Mouse (Mus musculus) adrenal gland, adult 2 months (tissue): ENCODE data around the gene Sdhaf4. TPM values are rescaled to one million over a fixed set of nuclear protein-coding genes. Genes with fewer than 3 reads are reported as not detected.
"Not testable (repeated sequence)": the region's sequence is repeated elsewhere in the genome, so short reads cannot be mapped to it uniquely, and the experiment has no call there.

ENCODE experiments used
- DNase-seq: peaks from one replicate; pipeline ENCODE4 v3.0.0; 2021
- long read RNA-seq: library from polyadenylated mRNA; stranded (forward); transcript quantifications from one replicate; pipeline ENCODE4 v2.0.0, GENCODE M21; 2021
- polyA plus RNA-seq: library from polyadenylated mRNA; depleted of rRNA; stranded (reverse); fragments of >200 nt; gene quantifications from 2 replicates; pipeline ENCODE4 v1.2.3, GENCODE M21; 2012; rRNA removed
- total RNA-seq, 2 experiments: library from RNA; stranded (reverse); gene quantifications; 2 replicates each; pipeline ENCODE4 v1.2.3; 2021

Gene Sdhaf4
- total RNA-seq, result 10 to 100 TPM; 46.8 to 69.4 TPM
- polyA plus RNA-seq, result 1.7 and 2.7 TPM in 2 replicates
- long read RNA-seq, transcript Sdhaf4-201 (3 exons, 683 nt), result major isoform, 49 of 93 reads
- long read RNA-seq, partial matches to known transcripts, result 0 of 93 reads
- long read RNA-seq, other reads (novel, unspliced or antisense), result 44 of 93 reads

DNA sequence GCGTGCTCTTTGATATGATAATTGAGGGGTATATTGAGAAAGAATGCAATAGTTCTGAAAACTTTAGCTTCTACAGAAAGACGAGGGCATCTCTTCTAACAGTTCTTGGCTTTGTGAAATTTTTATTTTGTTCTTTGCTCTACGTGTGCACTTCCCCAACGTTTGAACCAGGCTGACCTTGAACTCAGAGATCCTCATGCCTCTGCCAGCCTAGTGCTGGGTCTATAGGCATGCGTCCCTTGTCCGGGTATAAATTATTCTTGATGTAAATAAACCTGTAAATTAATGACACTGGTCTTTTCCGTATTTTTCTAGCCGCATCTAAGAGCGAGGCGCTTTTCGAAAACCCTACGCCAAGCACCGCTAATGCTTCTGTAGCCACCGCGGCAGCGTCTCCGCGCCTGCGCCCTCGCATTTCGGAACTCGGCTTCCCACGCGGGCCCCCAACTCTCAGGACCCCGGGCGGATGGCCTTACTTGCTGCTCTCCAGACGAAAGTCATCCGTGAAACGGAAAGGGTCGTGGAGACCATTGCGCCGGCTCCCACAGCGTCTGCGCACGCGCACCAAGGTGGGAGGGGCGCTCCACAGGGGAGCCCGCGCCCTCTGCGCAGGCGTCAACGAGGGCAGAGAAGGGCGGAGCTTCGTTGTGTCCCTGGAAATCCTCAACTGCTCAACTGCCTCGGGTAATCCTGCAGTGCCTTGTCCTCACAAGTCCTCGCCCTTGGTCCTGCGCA is at the start of gene Sdhaf4:
Sdhaf4 (minus strand) TSS at position 587 of the 735 bp plus-strand sequence.
- DNase-seq, result peak; percentile 95

DNA sequence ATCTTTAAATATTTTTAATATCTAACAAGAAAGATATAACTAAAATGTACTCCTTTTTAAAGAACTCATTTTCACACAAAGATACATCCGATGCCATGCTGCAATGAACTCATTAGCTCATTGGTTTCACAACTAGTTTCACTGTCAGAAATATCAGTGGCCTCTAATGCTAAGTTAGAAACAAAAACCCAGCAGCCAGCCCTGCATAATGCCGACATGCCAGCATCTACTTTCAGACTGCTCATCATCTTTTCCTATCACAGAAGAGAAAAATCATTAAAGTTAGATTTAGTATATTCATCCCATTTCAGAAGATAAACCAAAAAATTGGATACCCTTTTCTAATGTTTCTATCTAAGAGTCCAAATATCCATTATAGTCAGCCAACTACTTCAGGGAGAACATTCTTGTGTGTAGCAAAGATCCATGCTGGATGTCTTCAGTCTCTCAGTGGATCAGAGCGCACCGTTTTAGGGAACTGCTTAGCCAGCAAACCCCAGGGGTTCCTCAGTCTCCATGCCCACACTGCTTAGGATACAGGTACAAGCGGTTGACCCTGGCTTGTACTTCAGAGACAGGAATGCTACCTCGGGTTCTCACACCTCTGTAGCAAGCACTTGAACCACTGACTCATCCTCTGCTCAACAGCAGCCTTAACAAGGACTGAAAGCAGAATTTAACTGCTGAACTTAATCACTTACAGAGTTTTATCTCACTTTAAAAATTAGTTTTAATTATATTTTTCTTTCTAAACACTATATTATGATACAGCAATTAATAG is 41.5 kb upstream of the Sdhaf4 start:
- DNase-seq, result no peak

DNA sequence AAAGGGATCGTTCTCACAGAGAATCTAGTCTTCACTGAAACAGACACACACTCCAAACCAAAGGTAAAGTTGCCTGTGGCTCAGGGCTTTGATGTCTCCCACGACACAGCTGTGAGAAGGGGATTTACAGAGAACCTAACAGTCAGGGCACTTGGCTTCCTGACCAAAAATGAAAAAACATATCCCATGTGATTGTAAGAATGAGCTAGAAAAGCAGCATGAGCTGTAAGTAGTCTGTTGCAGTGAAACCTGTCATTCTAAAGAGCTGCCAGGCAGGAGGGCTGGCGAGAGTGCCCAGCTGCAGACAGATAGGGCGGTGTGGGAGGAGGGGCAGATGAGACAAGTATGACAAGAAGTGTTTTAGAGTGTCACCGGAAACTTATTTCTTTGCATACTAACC is 40.2 kb upstream of the Sdhaf4 start:
- DNase-seq, result no peak

DNA sequence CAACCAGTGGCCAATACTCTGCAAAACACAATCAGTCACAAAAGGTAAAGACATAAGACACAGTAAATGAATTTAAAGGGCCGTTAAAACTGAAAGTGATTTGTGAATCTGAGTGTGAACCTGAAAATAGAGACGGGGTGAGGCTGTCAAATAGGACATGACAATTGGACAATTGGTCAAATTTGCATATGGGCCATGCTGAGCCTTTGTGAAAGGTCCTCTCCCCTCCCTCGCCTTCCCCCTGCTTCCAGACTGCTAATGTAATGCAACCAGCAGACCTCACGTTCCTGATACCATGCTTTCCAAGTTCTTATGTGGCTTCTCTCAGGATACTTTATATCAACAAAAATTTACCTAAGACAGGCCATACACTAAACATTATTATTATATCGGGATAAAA is 37.6 kb upstream of the Sdhaf4 start:
- no peak for DNase-seq

DNA sequence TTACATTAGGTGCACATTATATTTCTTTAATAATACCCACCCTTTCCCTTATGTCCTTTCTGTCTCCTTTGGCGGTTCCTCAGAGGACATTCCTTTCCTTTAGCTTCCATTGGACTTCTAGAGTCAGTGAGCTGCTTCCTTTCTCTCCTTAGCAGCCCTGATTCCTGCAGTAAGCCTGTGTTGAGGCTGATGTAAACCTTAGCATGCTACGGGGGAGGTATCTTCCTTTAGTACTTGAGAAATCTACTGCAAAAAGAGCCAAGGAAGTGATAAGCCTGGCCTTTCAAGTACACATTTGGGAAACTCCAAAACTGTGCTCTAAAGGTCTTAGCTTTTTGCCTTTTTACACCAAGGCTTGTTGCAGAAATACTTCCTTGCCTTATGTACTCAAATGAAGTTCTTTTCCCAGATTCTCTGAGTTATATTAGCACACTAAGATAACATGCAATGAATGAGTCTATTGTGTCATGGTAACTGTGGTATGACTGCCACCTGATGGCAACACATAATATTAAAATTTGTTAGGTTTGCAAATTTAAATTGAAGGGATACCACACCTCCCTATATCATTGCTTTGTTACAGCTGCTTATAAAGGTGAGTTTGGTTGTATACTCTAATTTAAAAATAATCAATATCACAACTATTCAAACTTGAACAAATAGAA is 28.4 kb upstream of the Sdhaf4 start:
- DNase-seq, result no peak

DNA sequence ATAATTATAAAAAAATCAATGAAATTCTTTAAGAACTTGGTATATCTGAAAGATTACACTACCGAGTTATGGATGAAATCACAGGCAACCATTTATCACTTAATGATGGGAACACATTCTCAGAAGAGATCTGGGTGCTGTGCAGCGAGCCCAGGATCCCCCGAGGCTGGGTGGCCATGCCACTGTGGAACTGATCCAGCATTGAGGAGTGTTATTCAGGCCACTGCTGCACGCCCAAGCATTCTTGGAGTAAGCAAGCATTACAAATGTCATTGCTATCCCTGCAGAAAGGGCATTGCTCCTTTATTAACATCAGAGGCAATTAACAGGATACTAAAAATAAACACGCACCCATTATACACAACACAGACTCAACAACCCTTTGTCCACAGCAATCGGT is 5.4 kb upstream of the Sdhaf4 start:
- DNase-seq, result no peak

DNA sequence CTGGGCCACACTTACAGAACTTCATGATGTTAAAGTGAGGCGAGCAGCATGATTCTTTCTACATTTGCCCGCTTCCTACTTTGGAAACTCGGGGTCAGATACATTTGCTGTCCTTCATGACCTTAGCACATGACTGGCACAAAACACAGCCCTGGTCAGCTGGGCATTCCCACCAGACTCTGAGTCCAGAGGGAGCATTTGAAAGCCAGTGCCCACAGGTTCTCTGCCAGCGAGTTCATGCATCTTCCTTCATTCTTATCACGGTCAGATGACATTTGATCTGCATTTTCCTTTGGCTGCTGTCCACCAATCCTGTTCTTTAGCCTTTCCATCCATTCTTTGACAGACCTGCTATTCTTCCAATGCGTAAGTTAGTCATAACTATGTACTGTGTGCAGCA is 4.6 kb upstream of the Sdhaf4 start:
- peak; percentile 13 for DNase-seq

DNA sequence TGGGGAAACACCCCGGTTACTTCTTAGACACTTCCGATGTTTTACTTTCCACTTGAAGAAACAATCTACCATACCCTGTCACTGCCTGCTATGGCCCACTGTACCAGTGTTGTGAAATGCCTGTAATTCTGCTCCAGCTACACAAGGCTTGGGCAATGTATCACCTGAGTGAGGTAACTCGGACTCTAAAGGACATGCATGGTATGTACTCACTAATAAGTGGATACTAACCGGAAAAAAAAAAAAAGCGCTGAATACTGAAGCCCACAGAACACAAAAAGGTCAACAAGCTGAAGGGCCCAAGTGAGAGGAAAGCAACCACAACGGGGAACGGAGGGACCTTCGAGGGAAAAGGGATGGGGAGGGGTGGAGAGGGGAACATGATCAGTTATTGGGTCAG is 2.2 kb upstream of the Sdhaf4 start:
- no peak for DNase-seq

DNA sequence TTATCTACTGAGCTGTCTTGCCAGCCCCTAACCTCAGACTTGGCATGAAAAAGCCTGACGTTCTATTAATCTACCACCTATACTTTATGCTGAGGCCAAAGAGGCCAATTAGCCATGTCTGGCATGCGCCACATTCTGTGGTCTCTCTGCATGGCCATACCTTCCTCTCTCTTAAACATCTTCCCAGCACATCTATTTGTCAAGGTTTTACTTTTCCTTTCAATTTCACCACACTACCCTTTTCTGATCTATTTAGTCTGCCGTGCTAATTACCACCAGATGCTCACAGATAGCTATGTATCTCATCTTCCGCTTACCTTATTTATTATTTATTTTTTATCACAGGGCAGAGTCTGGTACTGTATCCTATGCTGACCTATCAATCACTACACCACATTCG is 6.1 kb downstream of the Sdhaf4 start:
- DNase-seq, result no peak

DNA sequence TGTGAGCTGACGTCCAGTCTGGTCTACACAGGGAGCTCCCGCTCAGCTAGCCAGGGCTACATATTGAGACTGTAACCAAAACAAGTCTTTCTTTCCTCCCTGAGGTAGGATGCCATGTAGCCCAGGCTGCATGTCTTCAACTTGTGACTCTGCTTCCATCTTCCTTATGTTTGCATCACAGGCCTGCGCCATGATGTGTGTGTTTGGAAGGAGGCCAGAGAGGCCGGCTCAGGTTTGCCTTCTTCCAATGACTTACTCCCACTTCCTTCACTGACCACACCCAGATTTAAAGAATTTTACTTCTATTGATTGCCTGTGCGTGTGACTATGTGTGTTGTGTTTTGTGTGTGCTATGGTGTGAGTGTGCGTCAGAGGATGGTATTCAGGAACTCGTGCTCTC is 6.6 kb downstream of the Sdhaf4 start:
- DNase-seq, result no peak

DNA sequence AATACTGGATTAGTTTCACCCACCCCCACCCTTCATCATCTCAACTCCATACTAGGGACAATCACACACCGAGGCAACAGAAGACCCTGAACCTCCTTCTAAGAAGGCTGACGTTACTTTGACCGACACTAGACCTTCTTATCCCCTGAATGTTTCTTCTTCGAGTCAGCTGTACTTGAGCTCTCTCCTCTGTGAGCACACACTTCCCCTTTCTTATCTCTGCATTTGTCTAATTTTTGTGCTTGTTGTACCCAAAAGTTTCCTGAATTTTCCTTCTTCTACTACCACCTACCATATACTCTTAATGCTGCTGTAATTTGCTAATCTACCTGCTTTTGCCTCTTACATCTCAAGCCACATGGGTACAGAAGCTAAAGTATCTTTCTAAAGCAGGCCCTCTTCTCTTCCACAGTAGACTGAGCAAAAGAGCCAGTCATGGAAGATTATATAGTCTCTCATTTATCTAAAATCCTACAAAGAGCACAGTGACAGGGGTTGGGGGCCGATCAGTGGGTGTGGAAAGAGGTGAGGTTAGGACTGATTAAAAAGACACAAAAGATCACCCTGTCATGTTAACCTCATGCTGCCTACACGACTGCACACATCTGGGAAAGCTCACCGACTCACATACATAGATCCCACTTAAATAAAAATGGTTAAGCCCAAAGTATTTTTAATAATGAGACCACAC is 7.2 kb downstream of the Sdhaf4 start:
- no peak for DNase-seq

DNA sequence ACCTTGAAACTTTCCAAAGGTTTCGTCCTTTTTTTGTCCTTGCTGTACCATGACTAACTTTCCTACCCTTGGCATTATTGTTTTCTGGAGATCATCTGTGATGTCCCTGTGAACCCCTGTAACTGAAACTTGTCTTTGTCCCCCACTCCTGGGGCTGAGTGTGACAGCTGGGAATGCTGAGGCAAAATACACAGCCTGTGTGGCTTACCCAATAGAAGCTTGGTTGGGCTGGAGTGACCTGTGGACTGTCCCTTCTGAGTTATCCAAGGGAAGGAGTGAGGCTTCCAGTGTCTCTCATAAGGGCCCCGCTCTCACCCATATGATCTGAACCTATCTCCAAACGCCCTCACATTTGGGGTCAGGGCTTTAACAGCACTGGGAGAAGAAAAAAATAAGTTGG is 8.0 kb downstream of the Sdhaf4 start:
- no peak for DNase-seq

DNA sequence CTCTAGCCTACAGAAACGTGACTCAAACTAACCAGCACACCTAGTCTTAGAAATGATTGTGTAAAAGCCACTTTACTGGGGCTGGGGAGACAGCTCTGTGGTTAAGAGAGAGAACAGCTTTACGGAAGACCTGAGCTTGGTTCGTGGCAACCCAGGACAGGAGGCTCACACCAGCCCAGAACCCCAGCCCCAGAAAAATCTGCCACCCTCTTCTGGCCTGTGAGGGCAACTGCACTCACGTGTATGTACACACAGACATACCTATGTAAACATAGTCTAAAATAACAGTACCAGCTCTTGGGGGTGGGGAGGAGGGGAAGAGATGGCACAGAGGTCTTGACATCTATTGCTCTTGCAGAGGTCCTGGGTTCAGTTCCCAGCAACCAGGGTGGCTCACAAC is 10.0 kb downstream of the Sdhaf4 start:
- no peak for DNase-seq

DNA sequence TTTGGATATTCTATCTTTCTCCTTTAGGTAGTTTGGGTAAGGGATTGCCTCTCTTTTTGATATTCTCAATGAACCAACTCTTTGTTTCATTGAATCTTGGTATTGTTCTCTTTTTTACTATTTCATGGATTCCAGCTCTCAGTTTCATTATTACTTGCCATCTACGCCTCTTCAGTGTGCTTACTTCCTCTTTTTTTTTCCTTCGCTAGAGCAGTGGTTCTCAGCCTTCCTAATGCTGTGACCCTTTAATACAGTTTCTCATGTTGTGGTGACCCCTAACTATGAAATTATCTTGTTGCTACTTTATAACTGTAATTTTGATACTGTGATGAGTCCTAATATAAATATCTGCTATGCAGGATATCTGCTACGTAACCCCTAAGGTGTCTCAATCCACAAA is 22.3 kb downstream of the Sdhaf4 start:
- no peak for DNase-seq

DNA sequence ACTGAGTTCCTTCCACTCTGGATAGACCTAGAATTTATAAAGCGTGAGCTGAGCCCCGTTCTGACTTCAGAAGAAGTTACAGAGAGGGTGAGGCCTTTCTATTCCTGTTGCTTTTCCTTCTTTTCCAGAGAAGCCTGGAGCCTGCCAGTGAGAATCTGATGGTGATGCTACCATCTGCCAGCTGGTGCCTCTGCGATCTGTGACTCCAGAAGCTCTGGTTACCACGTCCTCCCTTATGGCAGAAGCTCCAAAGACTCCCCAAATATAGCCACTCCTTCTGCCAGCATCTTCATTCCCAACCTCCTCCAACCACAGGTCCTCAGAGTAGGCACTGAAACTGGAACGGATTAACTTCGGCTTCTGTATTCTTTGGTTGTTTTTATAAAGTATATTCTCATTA is 27.2 kb downstream of the Sdhaf4 start:
- no peak for DNase-seq

DNA sequence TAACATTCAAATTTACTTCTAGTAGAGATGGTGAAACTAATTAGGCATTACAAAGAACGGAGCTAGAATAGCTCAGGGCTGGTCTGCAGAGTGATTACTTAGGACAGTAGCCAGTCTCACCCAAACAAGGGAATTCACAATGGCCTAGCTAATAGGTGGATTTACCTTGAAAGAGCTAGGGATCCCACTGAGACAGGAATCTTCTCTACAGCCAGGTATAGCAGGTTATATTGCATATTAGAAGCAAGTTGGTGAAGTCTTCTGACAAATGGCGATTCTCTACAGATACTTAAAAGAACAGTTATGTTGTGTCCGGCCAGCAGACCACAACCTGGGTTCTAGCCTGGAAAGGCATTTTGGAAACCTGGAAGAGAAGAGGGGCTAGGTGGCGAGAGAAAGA is 34.3 kb downstream of the Sdhaf4 start:
- not testable (repeated sequence) for DNase-seq

DNA sequence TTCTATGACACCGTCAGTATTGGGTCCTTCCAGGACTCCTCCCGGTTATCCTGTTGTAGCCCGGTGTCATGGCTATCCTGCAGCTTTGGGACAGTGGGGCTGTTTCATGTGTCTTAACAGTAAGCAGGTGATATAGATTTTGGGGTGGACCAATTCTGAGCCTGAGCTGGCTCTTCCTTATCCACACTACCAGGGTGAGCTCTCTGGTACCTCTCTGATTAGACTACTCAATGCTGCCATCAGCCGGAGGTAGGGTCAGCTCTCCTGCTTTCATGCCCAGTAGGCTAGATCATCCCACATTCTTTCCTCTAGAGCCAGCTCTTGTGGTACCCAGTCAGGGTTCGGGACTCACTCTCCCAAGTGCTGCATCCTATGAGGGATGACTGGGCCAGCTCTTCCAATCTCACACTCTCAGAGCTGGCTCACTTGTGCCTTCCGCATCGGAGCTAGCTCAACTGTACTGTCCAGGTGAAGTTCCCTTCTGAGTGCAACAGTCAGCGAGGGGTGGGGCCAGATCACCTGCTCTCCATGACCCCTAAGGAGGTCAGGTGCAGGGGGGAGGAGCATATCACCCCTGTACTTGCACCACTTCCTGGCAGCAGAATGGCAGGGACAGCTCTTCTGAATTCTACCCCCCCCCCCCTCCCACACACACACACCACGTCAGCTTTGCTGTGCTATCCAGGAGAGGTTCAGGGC is 37.3 kb downstream of the Sdhaf4 start:
- no peak for DNase-seq

DNA sequence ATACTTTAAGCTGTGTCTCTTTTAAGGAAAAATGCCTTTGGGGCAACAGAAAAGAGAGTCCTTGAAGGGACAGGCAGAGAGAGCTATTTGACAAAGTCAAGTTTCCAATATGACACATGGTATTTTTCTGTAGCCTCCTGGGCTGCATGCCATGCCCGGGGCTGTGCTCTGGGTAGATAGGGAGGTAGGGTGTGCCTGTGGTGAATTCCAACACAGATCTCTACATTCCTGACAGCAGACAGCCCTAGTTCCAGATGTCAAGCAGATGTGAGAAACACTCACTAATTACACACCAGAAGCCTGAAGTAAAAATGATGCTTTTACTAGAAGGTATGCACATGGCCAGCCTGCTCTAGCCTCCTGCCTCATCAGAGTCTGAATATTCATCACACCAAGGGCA is 39.2 kb downstream of the Sdhaf4 start:
- no peak for DNase-seq

DNA sequence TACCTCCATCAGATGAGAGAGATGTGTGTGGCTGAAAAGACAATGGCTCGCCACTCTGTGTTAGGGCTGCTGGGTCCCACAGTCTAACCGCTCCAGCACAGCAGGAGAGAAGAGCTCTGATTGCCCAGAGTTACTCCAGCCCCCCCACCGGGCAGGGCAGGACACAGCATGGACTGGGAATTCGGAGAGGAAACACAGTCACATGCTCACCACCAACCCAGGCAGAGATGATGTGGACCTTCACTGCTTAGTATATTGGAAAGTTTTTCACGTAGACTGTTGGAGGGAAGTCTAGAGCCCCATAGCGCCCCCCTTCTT is 46.1 kb downstream of the Sdhaf4 start:
- peak; percentile 2 for DNase-seq

DNA sequence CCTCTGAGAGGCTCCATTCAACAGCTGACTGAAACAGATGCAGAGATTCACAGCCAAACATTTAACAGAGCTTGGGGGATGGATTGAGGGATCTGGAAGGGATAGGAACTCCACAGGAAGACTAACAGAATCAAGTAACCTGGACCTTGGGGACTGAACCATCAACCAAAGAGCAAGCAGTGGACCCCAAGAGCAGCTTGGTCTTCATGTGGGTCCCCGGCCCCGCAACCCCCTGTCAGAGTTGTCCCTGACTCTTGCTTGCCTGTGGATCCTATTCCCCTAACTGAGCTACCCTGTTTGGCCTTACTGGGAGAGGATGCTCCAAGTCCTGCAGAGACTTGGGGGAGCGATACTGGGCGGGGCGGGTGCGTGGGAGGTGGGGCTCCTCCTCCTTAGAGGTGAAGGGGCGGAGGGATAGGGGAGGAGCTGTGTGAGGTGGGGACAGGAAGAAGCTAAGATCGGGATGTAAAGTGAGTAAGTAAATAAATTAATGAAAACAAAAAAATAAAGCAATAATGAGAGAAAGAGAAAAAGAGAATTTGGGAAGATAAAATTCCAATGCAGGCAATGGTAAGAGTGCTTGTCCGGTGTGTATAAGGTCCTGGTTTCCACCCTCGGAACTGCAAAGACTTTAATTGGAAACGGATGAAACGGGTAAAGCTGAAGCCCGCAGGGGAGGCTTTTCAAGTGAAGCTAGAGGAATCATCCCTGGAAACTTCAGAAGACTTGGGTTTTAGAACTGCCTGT is 46.6 kb downstream of the Sdhaf4 start:
- peak; percentile 1 for DNase-seq

DNA sequence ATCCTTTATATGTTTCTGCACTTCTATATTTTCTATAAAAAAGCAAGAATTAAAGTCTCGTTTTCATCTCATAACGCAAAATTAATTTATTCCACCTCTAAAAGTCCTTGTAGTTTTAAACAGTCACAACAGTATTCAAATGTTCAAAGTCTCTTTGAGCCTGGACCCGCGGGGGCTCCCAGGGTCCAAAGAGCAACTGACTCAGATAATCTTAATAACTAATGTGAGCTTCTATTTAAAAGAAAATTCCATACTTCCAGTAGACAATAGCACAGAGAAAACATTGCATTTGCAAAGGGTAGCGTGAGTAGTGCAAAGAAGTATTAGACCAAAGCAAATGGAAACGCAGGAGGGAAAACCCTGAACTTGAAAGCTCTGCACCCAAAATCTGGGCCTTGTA is 47.4 kb downstream of the Sdhaf4 start:
- no peak for DNase-seq
